In genomic region chr8:107324142-107324541, GRCm38 (mm10) we compare ENCODE assay signal across 8 mouse cellular contexts. TPM values are rescaled to one million over a fixed set of nuclear protein-coding genes. Genes with fewer than 3 reads are reported as not detected.
DNase-seq lines count a peak whose midpoint lies in the region; ATAC-seq and TF ChIP-seq lines count a peak whose summit lies in the region.

No protein-coding gene starts in this region.

- H3K36me3 ChIP-seq in kidney, embryonic 14.5 days (ENCODE audit: control insufficient read depth, insufficient read depth, low read length): peaks cover 3% of the 10 kb centered on the region; the same call in 1 of the 2 replicates
- no peaks in the 10 kb centered on the region for H3K36me3 ChIP-seq in limb, embryonic 14.5 days (ENCODE audit: control insufficient read depth, insufficient read depth, low read length)

- no peaks in the 10 kb centered on the region for H3K9me3 ChIP-seq in kidney, embryonic 14.5 days (ENCODE audit: control insufficient read depth, low read length)
- no peaks in the 10 kb centered on the region for H3K9me3 ChIP-seq in limb, embryonic 14.5 days (ENCODE audit: control insufficient read depth, low read length)

- H3K4me3 ChIP-seq in kidney, embryonic 14.5 days (ENCODE audit: low read length): no peak overlapping the region
- H3K4me3 ChIP-seq in limb, embryonic 14.5 days (replicated peaks; ENCODE audit: low read length): no peak overlapping the region

- 2% methylated on average over 1 of the region's 1 CpGs for WGBS in kidney, embryonic 14.5 days
- WGBS in limb, embryonic 14.5 days: 0% methylated on average over 1 of the region's 1 CpGs

- H3K27ac ChIP-seq in kidney, embryonic 14.5 days (ENCODE audit: low read depth, low read length): no peak overlapping the region
- no peak overlapping the region for H3K27ac ChIP-seq in limb, embryonic 14.5 days (replicated peaks; ENCODE audit: low read depth, low read length)

- ATAC-seq in kidney, embryonic 14.5 days (ENCODE audit: low FRiP score, low TSS enrichment): 0 out of 2 replicates have a peak, but pooled peaks have one; percentile 81
- ATAC-seq in limb, embryonic 14.5 days (ENCODE audit: low FRiP score, low read depth): peak; percentile 71; the same call in 1 of the 2 replicates

- H3K4me2 ChIP-seq in kidney, embryonic 14.5 days (replicated peaks; ENCODE audit: low read depth, low read length): no peak overlapping the region
- H3K4me2 ChIP-seq in limb, embryonic 14.5 days (replicated peaks; ENCODE audit: low read depth, low read length, severe bottlenecking): no peak overlapping the region

- DNase-seq in B cell, adult 2 months: peak; percentile 78 to 79
- DNase-seq in adrenal gland, adult 18-20 months (ENCODE audit: low spot score in 2 of 2): peak; percentile 60 to 72
- DNase-seq in embryo, embryonic 10.5 days (ENCODE audit: low spot score): peak; percentile 94
- peak; percentile 43 to 67 for DNase-seq in gastrocnemius, postnatal 4 days (ENCODE audit: low spot score in 2 of 2)
- peak; percentile 91 for DNase-seq in limb, embryonic 14.5 days (ENCODE audit: low spot score)
- DNase-seq in natural killer cell, adult 2 months (ENCODE audit: low spot score in 2 of 2): peak; percentile 64 to 78
- DNase-seq in telencephalon, adult 2 months (ENCODE audit: low read depth, low spot score): peak; percentile 70

- no peaks in the 10 kb centered on the region for H3K27me3 ChIP-seq in kidney, embryonic 14.5 days (ENCODE audit: control insufficient read depth, insufficient read depth, low read length)
- H3K27me3 ChIP-seq in limb, embryonic 14.5 days (ENCODE audit: control insufficient read depth, insufficient read depth, low read length): no peaks in the 10 kb centered on the region

- no peak overlapping the region for H3K9ac ChIP-seq in kidney, embryonic 14.5 days (ENCODE audit: low read depth, low read length)
- no peak overlapping the region for H3K9ac ChIP-seq in limb, embryonic 14.5 days (ENCODE audit: low read depth, low read length, severe bottlenecking)

- peaks cover 4% of the 10 kb centered on the region; the same call in 1 of the 2 replicates for H3K4me1 ChIP-seq in kidney, embryonic 14.5 days (ENCODE audit: control insufficient read depth, insufficient read depth, low read length)
- no peaks in the 10 kb centered on the region for H3K4me1 ChIP-seq in limb, embryonic 14.5 days (ENCODE audit: control insufficient read depth, insufficient read depth, low read length)

- peak; percentile 27; the same call in 1 of the 2 replicates for TF ChIP-seq POLR2A in limb, embryonic 14.5 days (IDR thresholded peaks at IDR 0.05; ENCODE audit: borderline replicate concordance, extremely low read depth, insufficient read depth, insufficient read length)

RNA-seq across cellular contexts. Expression of gene Nfat5, which starts 30.9 kb away (rescaled TPM):
- total RNA-seq in adrenal gland, adult 18-20 months (2021): 100 to 1,000 TPM in 1 of 2 experiments, 10 to 100 TPM in 1; 66.5 to 101 TPM
- total RNA-seq in gastrocnemius, postnatal 4 days (2021): 10 to 100 TPM; 35.1 to 39.5 TPM
- 30.1 and 33.9 TPM in 2 replicates for polyA plus RNA-seq in kidney, embryonic 14.5 days (2014; fragmentation: Nextera tagmentation; extraction: Ambion mirVana)
- 70.1 and 94.1 TPM in 2 replicates for polyA plus RNA-seq in limb, embryonic 14.5 days (2012; rRNA removed)
- 17.6 and 23.1 TPM in 2 replicates for polyA plus RNA-seq in limb, embryonic 14.5 days (2014; fragmentation: Nextera tagmentation; extraction: Ambion mirVana)
